Mouse (Mus musculus) T-cell, adult 2 months (primary cell): Measurements from ENCODE around the gene Mcoln2.

Experiments used
- DNase-seq: peaks from one replicate; pipeline ENCODE4 v3.0.0; 2022; ENCODE audit warnings: low spot score

Gene Mcoln2

DNA sequence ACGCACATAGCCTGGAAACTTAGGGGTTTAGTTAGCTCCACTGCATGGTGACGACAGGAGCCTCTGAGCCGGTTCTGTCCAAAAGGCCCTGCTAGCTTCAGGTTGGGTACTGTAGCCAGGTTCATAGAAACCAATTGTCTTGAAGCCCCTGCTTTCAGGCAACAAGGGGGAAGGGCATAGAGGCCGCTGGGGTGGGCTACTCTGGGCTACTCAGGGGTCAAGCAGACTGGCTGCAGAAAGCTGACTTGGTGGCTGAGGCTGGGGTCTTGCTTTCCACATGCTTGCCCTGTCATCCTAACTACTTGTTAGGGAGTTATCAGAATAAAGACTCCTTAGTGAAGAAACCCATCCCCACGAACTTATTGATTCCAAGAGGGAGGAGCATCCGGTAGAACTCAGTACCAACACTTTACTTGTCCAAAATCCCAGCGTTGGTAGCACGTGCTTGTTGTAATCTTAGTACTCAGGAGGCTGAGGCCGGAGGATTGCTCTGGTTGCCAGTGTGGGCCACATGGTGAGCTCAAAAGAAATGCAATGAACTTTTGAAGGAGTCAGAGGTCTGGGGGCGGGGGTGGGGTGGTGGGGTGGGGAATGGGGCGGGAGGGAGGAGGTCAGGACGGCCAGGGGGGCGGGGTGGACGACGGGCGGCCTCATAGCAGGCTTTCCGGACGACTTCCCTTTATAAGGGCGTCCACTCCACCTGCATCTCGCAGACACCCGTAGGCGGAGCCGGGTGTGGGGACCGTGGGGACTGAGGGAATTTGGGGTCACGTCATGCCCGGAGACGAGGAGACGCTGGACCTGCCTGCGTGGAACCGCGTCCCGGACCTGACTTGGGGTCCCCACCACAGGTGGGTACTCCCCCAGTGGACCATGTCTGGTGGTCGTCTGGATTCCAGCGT is at the start of gene Mcoln2:
Gene Mcoln2, plus strand, starts transcription at position 678 of the 902 bp plus-strand sequence.
- no peak for DNase-seq

- no peak for DNase-seq
Measured at GRCm38 (mm10) chr3:146099925-146100324, 49.7 kb upstream of the Mcoln2 start.

GRCm38 (mm10) chr3:146102049-146102448 is 47.6 kb upstream of the Mcoln2 start:
- DNase-seq, result peak; percentile 39

DNA sequence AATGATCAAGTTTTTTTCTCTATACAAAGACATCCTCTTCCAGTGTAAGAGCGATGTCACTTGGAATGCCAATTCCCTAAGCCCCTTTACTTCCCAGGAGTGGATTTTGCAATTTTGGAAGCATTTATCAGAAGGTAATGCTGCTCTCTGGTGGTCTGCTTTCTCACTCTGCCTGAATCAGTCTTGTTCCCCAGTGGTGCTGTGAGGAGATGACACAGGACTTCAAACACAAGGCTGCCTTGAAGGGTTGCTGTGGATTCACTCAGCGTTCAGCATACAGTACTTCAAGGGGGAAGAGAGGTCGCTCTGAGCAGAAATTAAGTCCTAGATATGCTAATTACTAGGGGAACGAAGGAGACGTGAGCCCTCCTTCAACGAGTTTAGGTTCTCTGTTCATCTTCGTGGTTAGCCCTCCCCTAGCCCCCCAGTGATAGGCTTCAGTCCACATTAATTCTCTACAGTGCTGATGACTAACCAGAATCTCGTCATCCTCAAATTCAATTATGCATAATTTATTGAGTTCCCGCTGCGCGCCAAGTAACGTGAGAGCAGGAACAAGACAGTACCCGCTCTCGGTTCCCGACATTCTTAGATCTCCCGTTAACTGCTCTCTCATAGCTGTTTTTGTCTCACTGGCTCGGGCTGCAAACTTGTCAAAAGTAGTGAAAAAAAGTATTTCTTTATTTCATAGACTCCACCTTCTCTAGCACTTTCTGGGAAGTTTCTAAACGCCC is 42.4 kb upstream of the Mcoln2 start:
- DNase-seq, result peak; percentile 6

- DNase-seq, result peak; percentile 56
Measured at GRCm38 (mm10) chr3:146107921-146108571, 41.6 kb upstream of the Mcoln2 start, which contains the start of gene Wdr63. TSS of gene Wdr63 (minus strand) at chr3:146108130.

- no peak for DNase-seq
Measured at GRCm38 (mm10) chr3:146108945-146109344, 40.7 kb upstream of the Mcoln2 start.

GRCm38 (mm10) chr3:146110358-146110757 is 39.3 kb upstream of the Mcoln2 start:
- DNase-seq, result no peak

DNA sequence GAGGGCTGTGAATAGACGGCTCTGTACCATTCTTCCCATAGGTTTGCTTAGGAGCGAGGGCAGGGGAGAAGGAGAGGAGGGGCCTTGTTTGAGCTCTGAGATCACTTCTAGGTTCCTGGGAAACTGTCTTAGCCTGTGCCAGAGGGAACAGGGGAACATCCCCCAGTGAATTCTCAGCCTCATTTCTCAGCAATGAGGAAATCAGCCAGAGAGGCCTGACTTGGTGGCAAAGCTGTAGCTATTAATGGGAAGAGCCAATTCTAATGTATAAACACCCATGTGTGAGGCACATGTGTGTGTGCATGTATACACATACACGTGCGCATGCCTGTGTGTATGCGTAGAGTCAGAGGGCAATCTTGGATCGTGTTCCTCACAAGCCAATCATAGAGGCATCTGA is 38.7 kb upstream of the Mcoln2 start:
- no peak for DNase-seq

GRCm38 (mm10) chr3:146117258-146117996 is 32.2 kb upstream of the Mcoln2 start, which contains the start of gene Mcoln3:
TSS of gene Mcoln3 (plus strand) at chr3:146117450.
- DNase-seq, result no peak

DNA sequence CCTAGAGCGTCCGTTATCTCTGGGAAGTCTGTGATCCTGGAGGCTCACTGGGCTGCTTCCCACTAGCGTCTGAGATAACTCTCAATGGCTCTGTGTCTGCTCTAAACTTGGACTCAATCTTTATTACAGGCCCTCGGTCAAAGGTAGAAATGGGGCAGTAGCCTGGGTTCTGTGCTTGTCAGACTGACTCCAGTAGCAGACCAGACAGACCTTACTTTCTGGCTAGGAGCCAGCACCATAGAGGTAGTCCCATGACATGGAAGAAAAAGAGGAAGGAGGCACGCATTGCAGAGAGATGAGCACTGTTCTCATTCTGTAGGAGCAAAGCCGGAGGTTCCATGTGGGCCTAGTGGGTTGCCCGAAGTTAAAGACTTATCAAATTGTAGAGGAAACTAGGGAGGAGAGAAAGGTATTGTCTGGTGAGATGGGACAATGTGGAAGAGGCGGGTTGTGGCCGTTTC is 31.6 kb upstream of the Mcoln2 start:
- DNase-seq, result no peak

GRCm38 (mm10) chr3:146121310-146122124 is 28.1 kb upstream of the Mcoln2 start:
- DNase-seq, result peak; percentile 52

- DNase-seq, result no peak
Measured at GRCm38 (mm10) chr3:146122125-146122420, 27.6 kb upstream of the Mcoln2 start.

GRCm38 (mm10) chr3:146122807-146123463 is 26.7 kb upstream of the Mcoln2 start:
- DNase-seq, result no peak

DNA sequence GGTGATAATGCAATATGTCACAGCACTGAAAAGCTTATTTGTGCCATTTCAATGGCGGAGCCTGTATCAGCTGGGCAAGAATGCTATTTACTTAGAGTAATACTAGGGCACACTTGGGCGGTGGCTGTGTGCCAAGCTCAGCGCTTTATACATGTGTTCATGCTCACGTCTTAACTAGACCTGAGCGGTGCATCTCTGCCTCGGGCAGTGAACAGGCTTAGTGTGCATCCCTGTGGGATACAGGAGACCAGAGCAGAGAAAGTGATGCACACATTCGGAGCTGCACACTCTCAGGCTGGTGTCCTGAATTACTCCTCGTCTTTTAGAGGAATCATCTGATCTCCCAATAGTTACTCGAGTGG is 26.2 kb upstream of the Mcoln2 start:
- DNase-seq, result no peak

DNA sequence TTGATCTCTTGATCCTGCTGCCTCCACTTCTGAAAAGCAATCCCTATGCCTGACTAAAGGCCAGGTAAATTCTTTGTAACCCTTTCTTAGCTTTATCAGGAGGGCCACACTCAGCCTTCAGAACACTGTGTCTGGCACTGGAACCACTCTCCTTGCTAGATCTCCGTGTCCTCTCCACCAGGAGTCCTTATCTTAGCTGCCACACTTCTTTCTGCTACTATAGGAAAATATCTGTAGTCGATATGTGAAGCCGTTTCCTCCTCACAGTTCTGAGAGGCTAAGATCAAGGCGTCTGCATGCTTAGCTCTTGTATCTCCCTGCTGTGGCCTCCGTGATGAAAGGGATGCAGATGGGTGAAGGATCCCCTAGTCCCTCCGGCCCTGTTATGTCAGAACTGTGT is 22.4 kb upstream of the Mcoln2 start:
- DNase-seq, result no peak

DNA sequence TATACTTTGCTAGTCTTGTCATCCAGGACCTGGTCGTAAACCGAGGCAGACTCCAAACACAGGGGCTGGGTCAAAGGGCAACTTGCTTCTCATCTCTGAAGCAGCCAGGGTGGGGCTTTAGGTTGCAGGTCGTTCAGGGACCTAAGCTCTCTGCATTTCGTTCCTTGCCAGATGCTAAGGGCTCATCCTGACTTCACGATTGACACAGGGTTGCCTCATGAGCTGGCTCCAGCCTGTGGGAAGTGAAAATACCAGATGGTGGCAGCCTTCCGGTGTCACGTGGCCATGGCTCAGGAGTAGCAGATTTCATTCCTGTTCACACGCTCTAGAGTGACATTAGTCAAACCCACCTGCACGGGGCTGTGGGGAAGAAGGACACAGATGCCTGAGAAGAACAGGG is 14.8 kb upstream of the Mcoln2 start:
- no peak for DNase-seq

DNA sequence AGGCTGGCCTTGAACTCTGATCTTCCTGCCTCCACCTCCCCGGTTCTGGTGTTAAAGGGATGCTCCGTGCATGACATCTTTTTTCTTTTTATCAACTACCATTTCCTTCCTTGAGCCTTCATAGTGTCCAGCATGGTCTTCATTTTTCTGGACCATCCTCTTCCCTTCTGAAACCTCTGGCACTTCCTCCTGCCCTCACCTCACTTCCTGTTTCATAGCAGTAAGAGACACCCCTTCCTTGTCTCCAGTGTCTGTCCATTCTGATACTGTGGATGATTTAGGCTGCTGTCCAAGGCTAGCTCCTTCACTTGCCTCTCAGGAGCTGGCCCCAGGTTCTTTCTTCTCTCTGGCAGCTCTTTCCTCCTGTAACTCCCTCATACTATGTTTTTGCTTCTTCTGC is 14.2 kb upstream of the Mcoln2 start:
- DNase-seq, result no peak

DNA sequence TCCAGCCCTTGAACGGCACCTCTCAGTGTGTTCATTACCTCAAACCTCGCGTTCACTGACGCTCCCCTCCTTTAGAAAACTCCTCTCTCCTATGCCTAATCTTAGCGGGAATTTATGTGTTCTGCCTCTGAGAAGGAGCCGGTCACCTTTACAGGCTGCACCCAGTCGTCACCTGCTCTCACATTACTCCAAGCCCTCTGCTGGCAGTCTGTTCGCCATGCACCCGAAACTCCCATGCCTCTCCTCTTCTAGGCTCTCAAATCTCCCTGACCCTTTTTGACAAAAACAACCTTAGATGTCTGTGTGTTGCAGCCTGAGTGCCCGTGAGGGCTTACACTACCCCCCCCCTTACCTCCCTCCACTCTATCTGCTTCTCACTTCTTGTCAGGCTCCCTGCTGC is 13.2 kb upstream of the Mcoln2 start:
- DNase-seq, result no peak

GRCm38 (mm10) chr3:146140276-146140675 is 9.4 kb upstream of the Mcoln2 start:
- no peak for DNase-seq

GRCm38 (mm10) chr3:146142523-146142922 is 7.1 kb upstream of the Mcoln2 start:
- no peak for DNase-seq

- peak; percentile 33 for DNase-seq
Measured at GRCm38 (mm10) chr3:146145501-146145900, 4.1 kb upstream of the Mcoln2 start.
